Mouse (Mus musculus): ENCODE data around the gene Nuak1. TPM values are rescaled to one million over a fixed set of nuclear protein-coding genes. Genes with fewer than 3 reads are reported as not detected.

The Nuak1 gene
- total RNA-seq, 2 experiments from 2014 or later: 25.0 to 28.4 TPM

GRCm38 (mm10) chr10:84411122-84412105 is 29.0 kb downstream of the Nuak1 start:
- DNase-seq (ENCODE audit: low spot score): peak; percentile 39

GRCm38 (mm10) chr10:84408965-84409660 is 31.3 kb downstream of the Nuak1 start:
- peak; percentile 84 for DNase-seq (ENCODE audit: low spot score)

DNA sequence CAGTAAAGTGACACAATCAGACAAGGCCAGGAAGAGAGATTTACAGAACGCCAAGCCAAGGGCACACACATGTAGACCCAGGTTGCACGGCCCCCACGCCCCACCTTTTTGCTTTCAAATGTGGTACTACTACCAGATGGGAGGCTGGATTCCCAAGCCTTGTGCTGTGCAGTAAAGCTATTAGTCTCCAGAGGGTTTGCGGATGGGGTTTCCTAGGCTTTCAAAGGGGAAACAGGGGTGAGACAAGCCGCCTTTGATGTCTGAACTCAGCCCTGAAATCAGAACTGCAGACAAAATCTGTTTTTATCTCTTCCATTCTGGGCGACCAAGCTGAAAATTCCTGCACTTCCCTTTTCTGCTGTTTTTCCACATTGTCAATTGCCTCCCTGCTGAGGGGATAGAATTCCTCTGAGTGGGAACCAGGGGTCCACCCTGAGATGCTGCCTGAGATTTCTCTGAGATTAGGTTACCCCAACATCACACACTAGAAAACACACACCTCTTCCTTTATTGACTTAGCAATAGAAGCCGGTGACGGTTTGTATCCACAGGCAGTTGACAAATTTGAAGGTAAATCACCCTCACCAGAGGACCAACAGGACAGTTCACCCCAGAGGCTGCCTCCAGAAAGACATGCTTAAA is 35.1 kb downstream of the Nuak1 start:
- no peak for DNase-seq (ENCODE audit: low spot score)

DNA sequence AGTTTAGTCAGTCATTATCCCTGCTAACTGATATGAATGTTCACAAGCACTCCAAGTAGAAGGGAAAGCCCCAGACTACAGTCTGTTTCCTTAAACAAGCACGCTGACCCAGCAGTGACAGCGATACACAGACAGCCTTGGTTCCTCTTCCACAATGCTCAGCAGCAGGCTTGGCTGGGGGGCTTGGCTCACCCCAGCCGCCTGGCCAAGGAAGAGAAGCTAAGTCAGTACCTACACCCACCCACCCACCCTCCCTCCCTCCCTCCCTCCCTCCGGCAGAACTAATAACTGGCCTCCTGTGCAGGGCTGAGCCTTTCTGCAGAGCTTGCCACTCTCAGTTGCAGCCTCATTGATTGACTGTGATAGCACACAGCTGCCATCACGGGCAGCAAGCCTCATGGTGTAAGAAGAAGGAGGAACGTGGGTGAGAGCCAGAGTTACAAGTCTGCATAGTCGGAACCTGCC is 38.5 kb downstream of the Nuak1 start:
- DNase-seq (ENCODE audit: low spot score): no peak

GRCm38 (mm10) chr10:84401189-84401588 is 39.2 kb downstream of the Nuak1 start:
- no peak for DNase-seq (ENCODE audit: low spot score)

DNA sequence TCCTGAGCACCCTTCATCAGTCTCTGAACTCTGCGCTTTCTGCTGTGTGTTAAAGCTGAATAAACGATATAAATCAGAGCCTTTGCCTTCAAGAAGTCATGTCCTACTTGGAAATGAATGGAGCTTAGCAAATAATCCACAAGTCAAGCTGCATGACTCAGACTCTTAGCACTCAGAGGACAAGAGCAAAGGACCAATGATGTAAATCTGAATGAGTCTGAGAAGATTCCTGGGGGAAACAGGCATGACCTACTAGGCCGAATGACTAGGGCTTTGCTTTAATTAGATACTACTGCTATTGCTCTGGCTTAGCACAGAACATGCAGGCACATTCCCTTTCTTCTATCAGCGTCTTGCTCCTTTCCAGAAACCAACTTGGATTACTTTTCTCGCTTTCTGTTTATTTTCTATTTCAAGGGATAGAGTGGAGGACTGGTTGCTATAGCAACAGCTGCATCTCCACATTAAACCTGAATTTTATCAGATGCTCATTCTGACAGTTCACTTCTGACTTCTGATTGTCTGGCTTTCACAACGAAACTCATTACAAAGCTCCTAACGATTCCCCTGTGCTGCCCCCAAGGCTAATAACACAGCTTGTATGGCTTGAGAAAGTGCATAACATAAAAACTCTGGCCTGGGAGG is 40.2 kb downstream of the Nuak1 start:
- DNase-seq (ENCODE audit: low spot score): no peak

DNA sequence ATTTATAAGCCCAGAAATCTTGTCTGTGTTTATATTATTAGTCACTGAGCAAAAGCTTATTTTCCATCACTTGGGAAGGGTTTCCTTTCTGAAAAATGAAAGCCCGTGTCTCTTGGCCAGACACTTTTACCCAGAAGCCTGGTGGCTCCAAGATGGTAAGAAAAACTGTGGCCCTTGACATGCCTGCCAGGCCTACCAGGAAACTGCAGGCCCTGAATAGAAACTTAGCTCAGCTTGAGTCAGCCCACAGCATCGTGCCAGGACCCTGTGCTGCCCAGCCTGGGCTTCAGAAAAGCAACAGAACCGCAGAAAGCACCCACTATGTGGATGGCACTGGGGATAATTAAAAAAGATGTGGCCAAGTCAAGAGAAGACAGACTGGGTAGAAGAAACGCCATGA is 43.1 kb downstream of the Nuak1 start:
- peak; percentile 66 for DNase-seq (ENCODE audit: low spot score)

- peak; percentile 62 for DNase-seq (ENCODE audit: low spot score)
These were observed 44.3 kb downstream of the Nuak1 start for GRCm38 (mm10) chr10:84395885-84396659.

- no peak for DNase-seq (ENCODE audit: low spot score)
These were observed 45.1 kb downstream of the Nuak1 start for GRCm38 (mm10) chr10:84395259-84395658.

DNA sequence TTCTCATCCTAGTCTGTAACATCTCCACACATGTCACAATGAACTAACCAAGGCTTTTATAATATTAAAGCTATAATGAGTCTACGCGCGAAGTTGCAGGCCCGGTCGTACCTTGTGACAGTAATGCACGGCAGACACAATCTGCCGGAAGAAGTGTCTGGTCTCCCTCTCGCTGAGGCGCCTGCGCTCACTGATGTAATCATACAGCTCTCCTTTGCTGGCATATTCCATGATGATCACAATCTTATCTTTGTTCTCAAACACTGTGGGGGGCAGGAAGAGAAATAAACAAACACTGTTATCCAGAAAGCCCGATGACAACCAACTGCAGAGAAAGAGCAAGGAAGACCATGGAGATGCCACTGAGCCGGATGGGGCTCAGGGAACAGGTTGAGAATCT is 46.5 kb downstream of the Nuak1 start:
- no peak for DNase-seq (ENCODE audit: low spot score)

GRCm38 (mm10) chr10:84393405-84393804 is 47.0 kb downstream of the Nuak1 start:
- no peak for DNase-seq (ENCODE audit: low spot score)

DNA sequence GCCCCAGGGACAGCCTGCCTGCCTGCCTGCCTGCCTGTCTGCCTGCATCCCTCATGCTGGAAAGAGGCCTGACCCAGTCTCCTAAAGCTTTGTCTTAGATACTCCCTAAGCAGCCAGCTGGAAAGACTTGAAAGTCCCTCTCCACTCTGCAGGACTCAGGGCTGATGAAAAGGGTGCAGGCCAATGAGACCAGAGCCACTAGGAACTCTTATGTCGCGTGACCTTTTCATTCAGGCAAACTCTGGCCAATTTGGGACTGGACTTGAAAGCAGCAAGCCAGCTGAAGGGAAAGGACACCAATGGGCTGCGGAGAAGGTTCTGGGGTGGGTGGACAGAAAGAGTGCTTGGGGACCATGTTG is 47.7 kb downstream of the Nuak1 start:
- no peak for DNase-seq (ENCODE audit: low spot score)

DNA sequence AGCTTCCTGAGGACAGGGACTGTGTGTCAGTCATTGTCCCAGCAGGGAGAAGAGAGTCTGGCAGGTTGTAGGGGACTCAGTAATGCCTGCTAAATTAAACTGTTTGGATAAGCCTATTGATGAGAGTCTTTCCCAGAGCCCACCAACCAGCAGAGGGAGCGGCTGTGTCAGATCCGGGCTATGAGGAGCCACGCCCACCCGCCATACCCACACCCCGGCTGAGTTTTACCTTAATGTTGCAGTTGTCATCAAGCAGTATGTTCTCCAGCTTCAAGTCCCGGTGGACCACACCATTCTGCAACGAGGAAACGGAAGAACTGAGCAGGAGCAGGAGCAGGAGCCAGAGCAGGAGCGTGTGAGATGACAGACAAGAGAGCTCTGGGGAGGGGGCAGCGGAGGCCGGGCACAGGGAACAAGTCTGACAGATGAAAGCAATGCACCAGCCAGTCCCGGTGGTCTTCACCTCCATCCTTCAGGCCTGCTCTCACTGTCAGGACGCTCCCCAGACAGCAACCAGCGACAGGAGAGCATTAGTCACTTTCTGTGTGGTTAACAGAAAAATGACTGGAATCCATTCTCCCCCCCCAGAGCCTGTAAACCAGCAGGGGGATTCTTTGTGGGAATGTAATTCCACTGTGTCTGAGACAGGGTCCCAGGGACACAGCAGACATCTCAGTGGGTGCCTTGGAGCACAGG is 48.2 kb downstream of the Nuak1 start:
- no peak for DNase-seq (ENCODE audit: low spot score)

- no peak for DNase-seq (ENCODE audit: low spot score)
These were observed 50.7 kb downstream of the Nuak1 start for GRCm38 (mm10) chr10:84389707-84390106.

GRCm38 (mm10) chr10:84388357-84389141 is 51.8 kb downstream of the Nuak1 start:
- DNase-seq (ENCODE audit: low spot score): peak; percentile 40

DNA sequence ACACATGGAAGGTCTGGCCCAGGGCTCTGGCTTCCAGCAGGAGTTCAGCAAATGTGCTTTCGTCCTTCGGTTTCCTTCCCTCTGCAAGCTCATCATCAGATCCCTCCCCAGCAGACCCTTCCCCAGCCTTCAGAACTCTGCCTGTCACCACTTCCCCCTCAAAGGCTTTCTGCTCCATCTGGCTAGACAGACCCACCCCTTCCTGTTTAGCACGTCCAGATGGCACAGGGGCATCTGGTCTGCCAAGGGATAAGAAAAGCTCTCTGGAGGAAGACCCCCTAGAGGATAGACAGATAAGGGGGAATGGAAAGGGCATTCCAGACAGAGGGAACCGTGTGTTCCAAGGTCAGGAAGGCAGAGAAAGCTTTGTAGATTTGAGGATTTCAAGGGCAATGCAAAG is 53.1 kb downstream of the Nuak1 start:
- no peak for DNase-seq (ENCODE audit: low spot score)

- no peak for DNase-seq (ENCODE audit: low spot score)
These were observed 53.7 kb downstream of the Nuak1 start for GRCm38 (mm10) chr10:84386625-84387242.

- DNase-seq (ENCODE audit: low spot score): no peak
These were observed 54.2 kb downstream of the Nuak1 start for GRCm38 (mm10) chr10:84386214-84386613.

DNA sequence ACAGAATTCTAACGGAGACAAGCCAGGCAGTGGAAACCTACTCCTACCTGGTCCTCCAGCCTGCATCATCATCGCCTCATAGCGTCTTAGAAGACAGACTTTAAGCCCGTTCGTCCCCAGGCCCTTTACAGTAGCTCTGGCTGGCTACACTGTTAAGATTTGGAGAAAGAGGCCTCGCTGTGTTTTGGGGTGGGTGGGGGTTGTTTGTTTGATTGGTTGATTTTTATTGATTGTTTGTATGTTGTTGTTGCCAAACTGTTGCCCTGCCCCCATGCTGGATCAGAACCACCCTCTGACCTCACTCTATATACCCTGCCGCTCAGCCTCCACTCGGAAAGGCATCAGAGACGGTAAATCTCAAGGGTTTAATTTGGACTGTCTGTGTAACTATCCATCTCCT is 55.6 kb downstream of the Nuak1 start:
- DNase-seq (ENCODE audit: low spot score): no peak

Data from gastrocnemius, adult 18-20 months (tissue).